Mouse (Mus musculus): ENCODE measurements around the gene Txndc2. TPM values are rescaled to one million over a fixed set of nuclear protein-coding genes. Genes with fewer than 3 reads are reported as not detected.

Txndc2 gene
- polyA plus RNA-seq, 1 experiment from 2014 or later = not detected

DNA sequence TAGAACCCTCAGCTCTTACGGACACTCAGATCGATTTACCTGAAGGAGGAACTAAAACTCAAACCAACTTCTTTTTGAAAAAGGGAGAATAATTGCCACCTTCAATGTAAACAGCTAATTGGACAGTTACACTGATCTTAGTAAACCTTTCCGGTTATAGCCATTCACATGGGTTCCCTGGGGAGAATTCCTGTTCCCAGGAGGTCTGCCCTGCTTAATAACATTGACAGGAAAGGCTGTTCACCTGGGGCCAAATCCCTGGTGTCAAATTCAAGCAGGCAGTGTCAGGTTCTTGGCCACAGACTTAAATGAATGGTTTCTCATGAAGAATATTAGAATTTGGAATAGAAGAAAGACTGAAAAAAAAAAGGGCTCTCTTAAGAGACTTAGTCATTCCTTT, 34.0 kb upstream of the Txndc2 start:
- H3K4me2 ChIP-seq (ENCODE audit: low read length) = no peak overlapping the region

DNA sequence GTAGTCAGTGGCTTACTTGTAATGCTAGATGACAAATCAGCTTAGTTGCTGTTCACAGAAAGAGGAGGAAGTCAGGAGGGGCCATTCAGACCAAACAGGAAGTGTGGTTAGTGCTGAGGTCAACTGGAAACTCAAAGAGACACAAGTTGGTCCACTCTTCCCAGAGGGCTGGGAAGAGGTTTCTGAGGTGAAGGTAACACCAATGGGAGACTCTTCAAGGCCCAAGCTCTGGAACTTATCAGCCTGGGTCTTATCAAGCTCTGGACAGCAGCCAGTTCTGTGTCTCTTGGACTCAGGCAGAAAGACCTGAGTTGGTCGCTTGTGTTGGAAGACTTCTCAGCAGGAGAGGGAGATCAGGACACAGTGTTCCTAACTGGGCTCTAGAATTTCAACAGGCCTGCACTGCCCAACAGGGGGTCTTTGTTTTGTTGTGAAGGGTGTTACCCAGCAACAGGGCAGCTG, 32.8 kb upstream of the Txndc2 start:
- no peaks in the 10 kb centered on the region for H3K36me3 ChIP-seq (ENCODE audit: control insufficient read depth, insufficient read depth, low read length)
- whole genome bisulfite sequencing = 40% methylated on average over 1 of the region's 1 CpGs
- H3K4me3 ChIP-seq (ENCODE audit: low read depth, low read length) = no peak overlapping the region
- H3K9ac ChIP-seq (ENCODE audit: low read depth, low read length) = no peak overlapping the region
- H3K4me1 ChIP-seq (ENCODE audit: control insufficient read depth, insufficient read depth, low read length) = no peaks in the 10 kb centered on the region
- no peak overlapping the region for H3K4me2 ChIP-seq (ENCODE audit: low read length)
- no peak for ATAC-seq
- no peak overlapping the region for H3K27ac ChIP-seq (ENCODE audit: low read length)
- no peaks in the 10 kb centered on the region for H3K27me3 ChIP-seq (ENCODE audit: control insufficient read depth, insufficient read depth, low read depth, low read length)
- no peaks in the 10 kb centered on the region; the same call in 1 of the 2 replicates for H3K9me3 ChIP-seq (replicated peaks; ENCODE audit: control insufficient read depth, low read length, poor library complexity, severe bottlenecking)

More for the DNA sequence above, 34.0 kb upstream of the Txndc2 start:
- Histone ChIP-seq H3K27ac (ENCODE audit: low read length) (no peak overlapping the region), H3K27me3 (ENCODE audit: control insufficient read depth, insufficient read depth, low read depth, low read length) (no peaks in the 10 kb centered on the region), H3K9ac (ENCODE audit: low read depth, low read length) (no peak overlapping the region), H3K4me1 (ENCODE audit: control insufficient read depth, insufficient read depth, low read length) (no peaks in the 10 kb centered on the region), H3K4me3 (ENCODE audit: low read depth, low read length) (no peak overlapping the region), H3K36me3 (ENCODE audit: control insufficient read depth, insufficient read depth, low read length) (no peaks in the 10 kb centered on the region), H3K9me3 (replicated peaks; ENCODE audit: control insufficient read depth, low read length, poor library complexity, severe bottlenecking) (no peaks in the 10 kb centered on the region; the same call in 1 of the 2 replicates)
- 84% methylated on average over 3 of the region's 3 CpGs for WGBS
- ATAC-seq = no peak

DNA sequence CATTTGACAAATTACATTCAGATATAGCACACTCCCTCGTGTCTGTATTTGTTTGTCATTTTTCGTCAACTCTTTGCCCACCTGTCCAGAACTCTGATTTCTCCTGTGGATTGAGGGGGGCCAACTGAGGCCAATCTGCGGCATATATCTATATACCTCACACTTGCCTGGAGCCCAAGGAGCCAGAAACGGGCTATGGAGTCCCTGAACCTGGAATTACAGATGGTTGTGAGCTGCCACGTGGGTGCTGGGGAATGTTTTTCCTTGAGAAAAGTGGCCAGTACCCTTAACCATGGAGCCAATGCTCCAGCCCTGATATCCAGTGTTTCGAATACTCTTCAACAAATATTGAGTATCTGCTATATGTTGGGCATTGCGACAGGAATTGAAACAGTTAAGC, 31.0 kb upstream of the Txndc2 start:
- Histone ChIP-seq H3K4me3 (ENCODE audit: low read depth, low read length) (no peak overlapping the region), H3K9ac (ENCODE audit: low read depth, low read length) (no peak overlapping the region), H3K27me3 (ENCODE audit: control insufficient read depth, insufficient read depth, low read depth, low read length) (no peaks in the 10 kb centered on the region), H3K4me1 (ENCODE audit: control insufficient read depth, insufficient read depth, low read length) (no peaks in the 10 kb centered on the region), H3K36me3 (ENCODE audit: control insufficient read depth, insufficient read depth, low read length) (no peaks in the 10 kb centered on the region), H3K4me2 (ENCODE audit: low read length) (no peak overlapping the region), H3K9me3 (replicated peaks; ENCODE audit: control insufficient read depth, low read length, poor library complexity, severe bottlenecking) (no peaks in the 10 kb centered on the region; the same call in 1 of the 2 replicates), H3K27ac (ENCODE audit: low read length) (no peak overlapping the region)
- WGBS = 96% methylated on average over 7 of the region's 7 CpGs
- ATAC-seq = no peak

DNA sequence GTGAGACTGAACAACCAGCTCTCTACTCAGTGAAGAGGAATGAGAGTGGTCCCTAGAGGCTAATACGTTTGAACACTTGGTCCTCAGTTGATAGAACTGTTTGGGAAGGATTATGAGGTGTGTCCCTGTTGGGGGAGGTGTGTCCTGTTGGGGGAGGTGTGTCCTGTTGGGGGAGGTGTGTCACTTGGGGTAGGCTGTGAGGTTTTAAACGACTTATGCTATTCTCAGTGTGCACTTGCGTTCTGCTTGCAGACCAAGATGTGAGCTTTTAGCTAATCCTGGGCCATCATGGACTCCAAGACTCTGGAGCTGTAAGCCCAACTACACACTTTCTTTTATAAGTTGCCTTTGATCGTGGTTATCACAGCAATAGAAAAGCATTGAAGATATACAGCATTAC, 27.1 kb upstream of the Txndc2 start:
- H3K27me3 ChIP-seq (ENCODE audit: control insufficient read depth, insufficient read depth, low read depth, low read length) = no peaks in the 10 kb centered on the region
- H3K9me3 ChIP-seq (replicated peaks; ENCODE audit: control insufficient read depth, low read length, poor library complexity, severe bottlenecking) = no peaks in the 10 kb centered on the region; the same call in 1 of the 2 replicates
- no peaks in the 10 kb centered on the region for H3K4me1 ChIP-seq (ENCODE audit: control insufficient read depth, insufficient read depth, low read length)
- 94% methylated on average over 4 of the region's 4 CpGs for WGBS
- no peak for ATAC-seq
- no peak overlapping the region for H3K9ac ChIP-seq (ENCODE audit: low read depth, low read length)
- H3K4me2 ChIP-seq (ENCODE audit: low read length) = no peak overlapping the region
- no peaks in the 10 kb centered on the region for H3K36me3 ChIP-seq (ENCODE audit: control insufficient read depth, insufficient read depth, low read length)
- H3K4me3 ChIP-seq (ENCODE audit: low read depth, low read length) = no peak overlapping the region
- no peak overlapping the region for H3K27ac ChIP-seq (ENCODE audit: low read length)

DNA sequence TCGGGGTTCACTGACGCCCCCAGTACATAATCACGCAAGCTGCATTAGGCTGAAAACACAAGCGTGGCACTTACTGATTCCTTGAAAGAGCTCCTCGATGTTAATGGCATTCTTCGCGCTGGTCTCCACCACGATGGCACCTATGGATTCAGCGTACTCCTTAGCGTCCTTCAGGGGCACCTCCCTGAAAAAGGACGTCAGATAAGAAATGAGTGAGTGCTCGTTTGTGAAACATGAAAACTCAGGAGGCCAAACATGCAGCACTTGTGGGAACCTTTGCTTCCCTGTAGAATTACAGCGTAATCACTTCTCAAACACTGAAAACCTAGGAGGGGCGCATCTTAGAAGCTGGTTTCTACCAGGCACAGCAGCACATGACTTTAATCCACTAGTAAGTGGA, 25.8 kb upstream of the Txndc2 start:
- Histone ChIP-seq H3K36me3 (ENCODE audit: control insufficient read depth, insufficient read depth, low read length) (no peaks in the 10 kb centered on the region), H3K9ac (ENCODE audit: low read depth, low read length) (no peak overlapping the region), H3K4me3 (ENCODE audit: low read depth, low read length) (no peak overlapping the region), H3K27me3 (ENCODE audit: control insufficient read depth, insufficient read depth, low read depth, low read length) (no peaks in the 10 kb centered on the region), H3K4me1 (ENCODE audit: control insufficient read depth, insufficient read depth, low read length) (0 out of 2 replicates have a peak, but pooled peaks cover 3% of the 10 kb centered on the region), H3K9me3 (replicated peaks; ENCODE audit: control insufficient read depth, low read length, poor library complexity, severe bottlenecking) (no peaks in the 10 kb centered on the region), H3K4me2 (ENCODE audit: low read length) (no peak overlapping the region), H3K27ac (ENCODE audit: low read length) (no peak overlapping the region)
- no peak for ATAC-seq
- 82% methylated on average over 14 of the region's 14 CpGs for WGBS

DNA sequence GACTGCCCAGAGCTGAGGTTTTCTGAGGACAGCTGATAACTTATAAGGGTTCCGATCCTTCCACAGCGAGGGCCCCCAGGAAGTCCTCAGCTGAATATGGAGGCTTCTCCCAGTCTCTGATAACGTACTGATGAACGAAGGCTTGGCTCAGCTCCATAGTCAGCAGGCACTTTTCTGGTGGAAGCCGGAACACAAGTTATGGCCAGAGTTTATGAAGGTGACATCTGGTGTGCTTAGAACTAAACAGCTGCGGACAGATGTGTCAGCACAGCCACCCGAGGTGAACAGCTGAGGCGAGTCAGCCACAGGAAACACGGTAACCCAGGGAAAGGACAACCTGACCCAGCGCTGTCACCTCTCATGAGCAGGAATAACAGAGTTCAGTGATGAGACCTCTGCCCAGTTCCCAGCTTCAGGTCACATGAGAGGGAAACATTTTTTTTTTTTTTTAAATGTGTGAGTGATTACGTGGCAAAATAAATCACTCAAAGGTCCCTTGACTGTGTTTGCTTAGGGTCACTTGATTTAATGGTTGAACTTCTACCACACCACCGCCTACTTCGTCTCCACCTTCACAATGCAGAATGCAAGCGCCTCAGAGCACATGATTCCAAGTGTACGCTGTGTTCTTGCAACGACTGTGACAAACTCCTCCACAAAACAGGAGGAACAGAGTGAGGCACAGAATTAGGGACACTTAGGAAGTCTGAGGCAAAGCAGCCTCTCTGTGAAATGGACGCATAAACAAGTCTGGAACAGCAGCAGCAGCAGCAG, 24.6 kb upstream of the Txndc2 start:
- ATAC-seq = no peak
- no peak overlapping the region for H3K27ac ChIP-seq (ENCODE audit: low read length)
- no peak overlapping the region for H3K4me2 ChIP-seq (ENCODE audit: low read length)
- H3K4me1 ChIP-seq (ENCODE audit: control insufficient read depth, insufficient read depth, low read length) = 0 out of 2 replicates have a peak, but pooled peaks cover 3% of the 10 kb centered on the region
- H3K9ac ChIP-seq (ENCODE audit: low read depth, low read length) = no peak overlapping the region
- WGBS = 88% methylated on average over 17 of the region's 17 CpGs
- no peaks in the 10 kb centered on the region for H3K9me3 ChIP-seq (replicated peaks; ENCODE audit: control insufficient read depth, low read length, poor library complexity, severe bottlenecking)
- H3K36me3 ChIP-seq (ENCODE audit: control insufficient read depth, insufficient read depth, low read length) = no peaks in the 10 kb centered on the region
- H3K27me3 ChIP-seq (ENCODE audit: control insufficient read depth, insufficient read depth, low read depth, low read length) = no peaks in the 10 kb centered on the region
- no peak overlapping the region for H3K4me3 ChIP-seq (ENCODE audit: low read depth, low read length)

DNA sequence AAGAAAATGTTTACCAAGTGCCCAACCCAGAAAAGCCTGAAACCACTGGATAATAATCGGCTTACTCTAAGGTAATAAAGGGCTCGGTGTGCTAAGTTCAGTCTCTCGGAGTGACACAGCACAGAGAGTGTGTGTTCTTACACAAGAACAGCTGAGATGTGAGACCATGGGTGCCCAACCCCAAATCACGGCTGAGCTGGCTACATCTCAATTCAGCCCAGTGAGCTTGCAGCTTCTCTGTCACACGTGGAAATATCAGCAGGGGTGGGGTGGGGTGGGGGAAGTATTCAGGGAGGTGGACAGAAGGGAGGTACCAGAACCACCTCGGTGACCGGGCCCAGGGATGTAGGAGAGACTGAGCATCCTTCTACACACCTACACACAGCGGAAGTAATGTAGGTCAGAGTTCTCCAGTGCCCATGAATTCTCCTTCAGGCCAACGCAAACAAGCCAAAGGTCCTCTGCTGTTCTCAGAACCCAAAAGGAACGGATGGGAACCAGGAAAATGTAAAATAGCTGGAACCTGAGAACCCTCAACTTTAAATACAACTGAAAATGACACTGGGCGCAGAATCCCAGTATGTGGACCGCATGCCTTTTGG, 23.9 kb upstream of the Txndc2 start:
- Histone ChIP-seq H3K36me3 (ENCODE audit: control insufficient read depth, insufficient read depth, low read length) (no peaks in the 10 kb centered on the region), H3K4me1 (ENCODE audit: control insufficient read depth, insufficient read depth, low read length) (0 out of 2 replicates have a peak, but pooled peaks cover 3% of the 10 kb centered on the region), H3K4me3 (ENCODE audit: low read depth, low read length) (no peak overlapping the region), H3K27me3 (ENCODE audit: control insufficient read depth, insufficient read depth, low read depth, low read length) (no peaks in the 10 kb centered on the region), H3K9me3 (replicated peaks; ENCODE audit: control insufficient read depth, low read length, poor library complexity, severe bottlenecking) (no peaks in the 10 kb centered on the region), H3K27ac (ENCODE audit: low read length) (no peak overlapping the region), H3K4me2 (ENCODE audit: low read length) (no peak overlapping the region), H3K9ac (ENCODE audit: low read depth, low read length) (no peak overlapping the region)
- WGBS = 92% methylated on average over 12 of the region's 12 CpGs
- no peak for ATAC-seq

DNA sequence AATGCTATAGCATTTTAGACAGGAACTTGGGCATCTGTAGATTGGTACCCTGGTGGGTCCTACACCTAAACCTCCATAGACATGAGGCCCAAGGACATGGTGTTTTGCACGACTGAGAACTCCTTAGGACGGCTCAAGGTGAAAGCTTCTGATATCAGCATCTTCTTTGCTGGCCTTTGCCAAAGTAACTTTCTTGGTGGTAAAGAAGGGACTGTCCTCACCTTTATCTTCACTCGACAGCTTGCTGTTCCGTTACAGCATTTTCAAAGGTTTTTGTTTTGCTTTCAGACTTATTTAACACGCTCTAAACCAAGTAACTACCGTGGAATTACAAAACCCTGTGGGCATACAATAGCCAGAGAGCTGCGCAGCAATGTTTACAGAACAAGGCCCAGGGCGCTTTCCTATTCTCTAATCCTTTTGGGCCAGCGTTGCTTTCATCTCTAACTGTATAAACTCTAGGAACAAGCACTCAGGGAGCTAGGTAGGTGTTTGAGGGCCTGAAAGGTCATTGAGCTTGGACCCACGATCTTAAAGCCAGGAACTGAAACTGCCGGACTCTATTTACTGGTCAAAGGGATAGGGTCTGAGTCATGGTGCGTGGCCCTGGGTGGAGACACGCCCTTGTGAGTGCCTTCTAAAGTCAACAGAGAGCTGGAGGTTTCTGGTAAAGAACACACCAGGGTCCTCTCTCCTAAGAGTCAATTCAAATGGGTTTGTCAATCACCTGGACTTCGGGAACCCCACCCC, 21.5 kb upstream of the Txndc2 start:
- H3K36me3 ChIP-seq (ENCODE audit: control insufficient read depth, insufficient read depth, low read length) = no peaks in the 10 kb centered on the region
- ATAC-seq = no peak
- no peak overlapping the region for H3K4me3 ChIP-seq (ENCODE audit: low read depth, low read length)
- no peak overlapping the region for H3K27ac ChIP-seq (ENCODE audit: low read length)
- 70% methylated on average over 14 of the region's 14 CpGs for WGBS
- H3K27me3 ChIP-seq (ENCODE audit: control insufficient read depth, insufficient read depth, low read depth, low read length) = no peaks in the 10 kb centered on the region
- H3K9ac ChIP-seq (ENCODE audit: low read depth, low read length) = no peak overlapping the region
- no peaks in the 10 kb centered on the region for H3K9me3 ChIP-seq (replicated peaks; ENCODE audit: control insufficient read depth, low read length, poor library complexity, severe bottlenecking)
- no peak overlapping the region for H3K4me2 ChIP-seq (ENCODE audit: low read length)
- 0 out of 2 replicates have a peak, but pooled peaks cover 3% of the 10 kb centered on the region for H3K4me1 ChIP-seq (ENCODE audit: control insufficient read depth, insufficient read depth, low read length)
